Mouse (Mus musculus) erythroblast, embryonic 14.5 days (primary cell): ENCODE data around the gene Gm13084. TPM values are rescaled to one million over a fixed set of nuclear protein-coding genes. Genes with fewer than 3 reads are reported as not detected.
"Not testable (repeated sequence)": the region's sequence is repeated elsewhere in the genome, so short reads cannot be mapped to it uniquely, and the experiment has no call there.

Experiments used
- H3K27me3 ChIP-seq: 2 replicates; pipeline ENCODE4 v1.6.1; 2012; ENCODE audit warnings: inconsistent platforms; ENCODE audit not compliant: control insufficient read depth
- H3K36me3 ChIP-seq: 2 replicates; pipeline ENCODE4 v1.6.1; 2012; ENCODE audit warnings: mild to moderate bottlenecking, inconsistent platforms; ENCODE audit not compliant: control insufficient read depth
- H3K4me1 ChIP-seq: 2 replicates; pipeline ENCODE4 v1.6.1; 2012; ENCODE audit warnings: inconsistent platforms; ENCODE audit not compliant: control insufficient read depth
- H3K4me3 ChIP-seq: replicated peaks from 2 replicates; pipeline ENCODE3; 2012; ENCODE audit warnings: moderate library complexity, mild to moderate bottlenecking, inconsistent platforms
- H3K9me3 ChIP-seq: 2 replicates; pipeline ENCODE4 v1.6.1; 2012; ENCODE audit warnings: low read length, inconsistent platforms, mixed read lengths; ENCODE audit not compliant: control insufficient read depth
- GATA1 ChIP-seq: IDR thresholded peaks from 2 replicates; pipeline ENCODE4 v1.6.1; 2012; ENCODE audit warnings: low read length, inconsistent platforms, mixed read lengths
- TAL1 ChIP-seq: IDR thresholded peaks from 3 replicates; pipeline ENCODE4 v1.6.1; 2012; ENCODE audit warnings: low read length, inconsistent platforms, mixed read lengths
- polyA plus RNA-seq: library from polyadenylated mRNA; stranded (reverse); fragments of >175 nt; gene quantifications from 2 replicates; pipeline ENCODE4 v1.2.3, GENCODE M21; 2012

Gene Gm13084
- not detected in 2 replicates for polyA plus RNA-seq

DNA sequence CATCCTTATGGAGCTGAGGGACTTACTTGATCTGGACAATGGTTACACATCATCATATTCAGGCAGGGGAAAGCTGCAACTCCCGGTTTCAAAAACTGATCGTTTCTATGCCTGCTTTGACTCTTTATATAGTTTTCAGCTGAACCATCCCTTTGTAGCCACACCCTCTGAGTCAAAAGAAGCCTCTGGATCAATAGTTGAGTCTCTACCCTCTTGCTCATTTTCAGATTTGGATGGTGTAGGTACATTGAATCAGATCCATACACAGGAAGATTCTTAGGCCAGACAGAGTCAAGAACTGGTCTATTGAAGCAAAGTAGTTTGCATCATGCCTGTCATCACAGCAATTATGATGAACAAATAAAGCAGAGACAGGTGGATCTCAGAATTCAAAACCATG is at the start of gene Gm13084:
TSS of gene Gm13084 (minus strand) at position 101 of the 400 bp plus-strand sequence.
- H3K27me3 ChIP-seq = no peaks in the 10 kb centered on the region
- H3K4me1 ChIP-seq = no peaks in the 10 kb centered on the region
- TF ChIP-seq GATA1 (no peak), TAL1 (no peak)
- no peaks in the 10 kb centered on the region for H3K36me3 ChIP-seq
- peaks cover 14% of the 10 kb centered on the region for H3K9me3 ChIP-seq
- no peak within 1 kb of the TSS for H3K4me3 ChIP-seq

DNA sequence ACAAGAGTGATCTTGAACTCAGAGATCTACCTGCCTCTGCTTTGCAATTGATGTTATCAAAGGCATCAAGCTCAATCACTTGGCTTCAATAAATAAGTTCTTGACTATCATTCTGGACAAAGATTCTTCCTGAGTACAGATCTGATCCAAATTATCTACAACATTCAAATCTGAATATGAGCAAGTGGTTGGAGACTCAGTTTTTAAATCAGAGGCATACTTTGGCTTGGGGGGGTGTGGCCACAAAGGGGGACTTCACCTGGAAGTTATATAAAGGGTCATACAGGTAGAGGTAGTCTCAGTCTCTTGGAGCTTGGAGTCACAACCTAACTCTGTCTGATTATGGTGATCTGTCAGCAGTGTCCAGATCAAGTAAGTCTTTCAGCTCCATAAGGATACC is 30.3 kb upstream of the Gm13084 start, which contains the start of gene Gm13103:
TSS of gene Gm13103 (plus strand) at position 301 of the 400 bp plus-strand sequence.
- not testable (repeated sequence) for H3K9me3 ChIP-seq, H3K4me3 ChIP-seq, H3K36me3 ChIP-seq, H3K27me3 ChIP-seq, H3K4me1 ChIP-seq

DNA sequence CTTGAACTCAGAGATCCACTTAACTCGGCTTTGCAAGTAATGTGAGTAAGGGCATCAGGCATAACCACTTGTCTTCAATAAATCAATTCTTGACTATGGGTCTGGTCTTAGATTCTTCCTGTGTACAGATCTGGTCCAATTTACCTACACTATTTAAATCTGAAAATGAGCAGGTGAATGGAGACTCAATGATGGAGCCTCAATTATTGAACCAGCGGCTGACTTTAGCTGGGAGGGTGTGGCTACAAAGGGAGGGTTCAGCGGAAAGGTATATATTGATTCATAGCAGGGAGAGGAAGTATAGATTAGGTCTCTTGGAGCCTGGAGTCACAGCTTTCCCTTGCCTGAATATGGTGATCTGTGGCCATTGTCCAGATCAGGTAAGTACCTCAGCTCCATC is 26.8 kb downstream of the Gm13084 start, which contains the start of gene Gm13023:
TSS of gene Gm13023 (plus strand) at position 301 of the 400 bp plus-strand sequence.
- not testable (repeated sequence) for H3K4me3 ChIP-seq, H3K9me3 ChIP-seq, H3K27me3 ChIP-seq, H3K4me1 ChIP-seq, H3K36me3 ChIP-seq

Other genes starting within 250 kb of the Gm13084 start
- not detected in 2 replicates for gene Gm13083, start 201.1 kb downstream of the Gm13084 start, polyA plus RNA-seq
- not detected in 2 replicates for gene Gm13088, start 158.8 kb downstream of the Gm13084 start, polyA plus RNA-seq
- not detected in 2 replicates for gene Gm13089, start 113.4 kb downstream of the Gm13084 start, polyA plus RNA-seq
- not detected in 2 replicates for gene Gm13078, start 96.6 kb downstream of the Gm13084 start, polyA plus RNA-seq
- gene Gm13023, start 26.7 kb downstream of the Gm13084 start, polyA plus RNA-seq = not detected in 2 replicates
- gene Gm13103, start 30.4 kb upstream of the Gm13084 start, polyA plus RNA-seq = 0.05 TPM in 1 of 2 replicates, not detected in the other
- gene Pramef6, start 84.3 kb upstream of the Gm13084 start, polyA plus RNA-seq = not detected in 2 replicates
- gene Pramef25, start 134.9 kb upstream of the Gm13084 start, polyA plus RNA-seq = not detected in 2 replicates
- not detected in 2 replicates for gene Gm13101, start 150.9 kb upstream of the Gm13084 start, polyA plus RNA-seq
- not detected in 2 replicates for gene Pramef17, start 178.3 kb upstream of the Gm13084 start, polyA plus RNA-seq
- gene Pramel4, start 243.0 kb upstream of the Gm13084 start, polyA plus RNA-seq = not detected in 2 replicates